Mouse (Mus musculus) brain, adult 10 weeks (tissue): ENCODE measurements around the gene Ptpro. TPM values are rescaled to one million over a fixed set of nuclear protein-coding genes. Genes with fewer than 3 reads are reported as not detected.

Experiments used
- polyA plus RNA-seq: library from polyadenylated mRNA; stranded (reverse); fragments of 350-450 nt; fragmentation: Illumina TruSeq; extraction: RNeasy Lipid Tissue Mini Kit (QIAGEN cat#74804); gene quantifications from one replicate; pipeline ENCODE4 v1.2.3, GENCODE M21; 2015; ENCODE audit warnings: low read depth, low replicate concordance

The Ptpro gene
- 15.5 TPM for polyA plus RNA-seq

GRCm38 (mm10) chr6:137252194-137252886 lies at the start of gene Ptpro:
Ptpro (plus strand) TSS chr6:137252319.

Other genes with a start within 250 kb of the Ptpro start
- 13.2 TPM for gene Rerg, start 81.8 kb upstream of the Ptpro start, polyA plus RNA-seq